8 mouse cellular contexts compared by ENCODE assay signal in the genomic region with DNA sequence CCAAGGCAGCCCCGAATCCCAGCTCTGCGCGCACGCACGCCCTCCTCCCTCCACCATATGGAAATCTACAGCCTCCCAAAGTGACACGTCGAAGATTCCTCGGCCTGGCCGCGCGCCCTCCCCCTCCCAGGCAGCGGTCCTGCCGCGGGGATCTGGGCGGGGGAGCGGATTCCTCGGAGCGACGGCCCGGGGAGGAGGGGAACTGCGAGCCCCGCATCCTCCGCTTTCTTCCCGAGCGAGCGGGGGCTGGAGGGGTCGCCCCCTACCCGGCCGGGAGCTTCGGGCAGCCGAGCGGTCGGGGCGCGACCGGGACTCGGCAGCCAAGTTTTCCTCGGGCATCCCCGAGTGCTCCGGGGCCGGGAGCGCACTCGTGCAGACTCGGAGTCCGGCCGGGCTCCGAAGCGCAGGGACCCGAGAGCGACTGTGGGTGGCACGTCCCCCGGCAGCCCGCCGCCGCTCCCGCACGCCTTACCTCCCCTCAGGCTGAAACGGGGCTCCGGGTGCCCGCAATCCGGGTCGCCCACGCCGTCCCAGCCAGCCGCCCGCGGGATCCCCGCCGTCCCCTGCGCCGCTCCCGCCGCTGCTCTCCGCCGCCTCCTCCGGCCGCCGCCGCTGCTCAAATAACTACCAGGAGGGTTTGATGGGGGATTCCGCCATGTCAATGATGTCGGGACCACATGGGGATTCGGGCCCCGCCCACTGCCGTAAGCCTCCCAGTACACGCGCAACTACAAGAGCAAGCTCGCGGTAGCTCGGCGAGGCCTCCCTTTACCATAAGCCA. TPM values are rescaled to one million over a fixed set of nuclear protein-coding genes. Genes with fewer than 3 reads are reported as not detected.
DNase-seq lines count a peak whose midpoint lies in the region; ATAC-seq and TF ChIP-seq lines count a peak whose summit lies in the region.

A gene (minus strand): TSS at position 660 of the 781 bp plus-strand sequence.

- under 1% methylated on average over 79 of the region's 90 CpGs for WGBS in hindbrain, embryonic 14.5 days

- no peaks in the 10 kb centered on the region for H3K9me3 ChIP-seq in hindbrain, embryonic 14.5 days (ENCODE audit: control insufficient read depth, low read length)

- POLR2A ChIA-PET in Patski (lab: Charles Lee), result interaction anchor here (0.7 to 1.3 kb wide), 9 partner anchors 13 to 398 kb away, joined by 3 to 6 read pairs (median 3); a partner anchor contains a TSS

- peak within 1 kb of the TSS; percentile 88 for H3K4me3 ChIP-seq in hindbrain, embryonic 14.5 days (replicated peaks; ENCODE audit: low read length)

- DNase-seq in Patski (ENCODE audit: low read depth, low spot score), result no peak
- DNase-seq in cerebellum, postnatal 10 days, result peak; percentile 97 to 98
- DNase-seq in frontal cortex, postnatal 36 days (ENCODE audit: low spot score in 2 of 2), result peak; percentile 95 to 96
- DNase-seq in hindbrain, embryonic 14.5 days (ENCODE audit: low spot score), result peak; percentile 94
- peak; percentile 93 for DNase-seq in layer of hippocampus, postnatal 36 days
- peak; percentile 95 for DNase-seq in lung, postnatal 25 days (ENCODE audit: low spot score)
- peak; percentile 81 for DNase-seq in retina, adult 2 months (ENCODE audit: low read depth, low spot score)
- peak; percentile 82 for DNase-seq in thymus, postnatal 25 days

- peak within 1 kb of the TSS; percentile 89 for H3K27ac ChIP-seq in hindbrain, embryonic 14.5 days

- no peak for TF ChIP-seq CTCF in Patski (IDR thresholded peaks at IDR 0.05)

- peak; percentile 68 for ATAC-seq in Patski
- ATAC-seq in hindbrain, embryonic 14.5 days (ENCODE audit: low FRiP score), result peak; percentile 95

- no peaks in the 10 kb centered on the region; the same call in 1 of the 2 replicates for H3K4me1 ChIP-seq in hindbrain, embryonic 14.5 days (replicated peaks; ENCODE audit: control insufficient read depth, insufficient read depth, low read length)

- H3K36me3 ChIP-seq in hindbrain, embryonic 14.5 days (replicated peaks; ENCODE audit: control insufficient read depth, insufficient read depth), result no peaks in the 10 kb centered on the region

- peak within 1 kb of the TSS; percentile 81 for H3K9ac ChIP-seq in hindbrain, embryonic 14.5 days

- H3K4me2 ChIP-seq in hindbrain, embryonic 14.5 days (replicated peaks), result peak within 1 kb of the TSS; percentile 66

- H3K27me3 ChIP-seq in Patski, result no peaks in the 10 kb centered on the region
- no peaks in the 10 kb centered on the region for H3K27me3 ChIP-seq in hindbrain, embryonic 14.5 days (ENCODE audit: control insufficient read depth, insufficient read depth, low read length)

- CTCF ChIA-PET in Patski (lab: Charles Lee), result interaction anchor here (0.6 to 2.0 kb wide), 5 partner anchors 14 to 198 kb away, joined by 3 to 5 read pairs (median 3); no protein-coding TSS in a partner anchor

- in situ Hi-C loops in Patski (cut with MboI; ENCODE audit: low pct_unique_long_range_greater_than_20kb), result loop anchor here (5.0 to 10.0 kb wide), 2 partner anchors 151 to 394 kb away; no protein-coding TSS in a partner anchor

RNA-seq across cellular contexts. Expression of the gene that starts here (rescaled TPM):
- polyA plus RNA-seq in Patski (2021), result 153 TPM
- 11.3 and 11.4 TPM in 2 replicates for polyA plus RNA-seq in hindbrain, embryonic 14.5 days (2014; fragmentation: Nextera tagmentation; extraction: Ambion mirVana)
- 10 to 100 TPM; 21.0 to 22.9 TPM for total RNA-seq in layer of hippocampus, postnatal 36 days (2021)

Comparison
In these comparisons a context has a peak if more than half of its experiments do, and no peak if none do; other contexts are left out.
1. RNA of the gene that starts here (polyA plus RNA-seq): 153 TPM in Patski (single experiment); 11.3 to 11.4 TPM in hindbrain, embryonic 14.5 days; every median in the first group is over 10 times any median in the second.